Mouse (Mus musculus) CD4-positive, CD25-positive, alpha-beta regulatory T cell, adult 9 weeks (primary cell): ENCODE results near the gene Zfp738. TPM values are rescaled to one million over a fixed set of nuclear protein-coding genes. Genes with fewer than 3 reads are reported as not detected.

ENCODE experiments used
- polyA plus RNA-seq: library from polyadenylated mRNA; unstranded; fragments of 100-300 nt; shearing (Covaris generic); gene quantifications from one replicate; pipeline ENCODE4 v1.2.1, GENCODE M21; 2017

Gene Zfp738
- polyA plus RNA-seq: 25.0 TPM

GRCm38 (mm10) chr13:67686971-67687370, at the start of gene Zfp738:
Gene Zfp738 (minus strand): TSS chr13:67687071.

GRCm38 (mm10) chr13:67728641-67729318, 41.9 kb upstream of the Zfp738 start, which contains the start of gene Zfp65:
Gene Zfp65 (minus strand): TSS chr13:67729173.

GRCm38 (mm10) chr13:67637294-67638007, 49.4 kb downstream of the Zfp738 start, which contains the start of the genes Gm49345 and Zfp729a:
Gene Gm49345 (minus strand): TSS chr13:67637769.
Gene Zfp729a (minus strand): TSS chr13:67637791.

GRCm38 (mm10) chr13:67609066-67609876, 77.6 kb downstream of the Zfp738 start, which contains the start of gene Zfp729b:
Gene Zfp729b (minus strand): TSS chr13:67609707.

Other genes starting within 250 kb of the Zfp738 start
- gene Zfp874a, start 235.4 kb downstream of the Zfp738 start, polyA plus RNA-seq: 20.4 TPM
- 13.3 TPM for gene Zfp874b, start 202.8 kb downstream of the Zfp738 start, polyA plus RNA-seq
- gene Zfp58, start 186.5 kb downstream of the Zfp738 start, polyA plus RNA-seq: 19.6 TPM
- 1.5 TPM for gene Gm26965, start 160.9 kb downstream of the Zfp738 start, polyA plus RNA-seq
- 58.4 TPM for gene Zfp87, start 160.9 kb downstream of the Zfp738 start, polyA plus RNA-seq
- 22.5 TPM for gene Zfp748, start 133.2 kb downstream of the Zfp738 start, polyA plus RNA-seq
- 8.2 TPM for gene Zfp729b, start 77.4 kb downstream of the Zfp738 start, polyA plus RNA-seq
- gene Gm49345, start 49.3 kb downstream of the Zfp738 start, polyA plus RNA-seq: 5.4 TPM
- gene Zfp729a, start 49.3 kb downstream of the Zfp738 start, polyA plus RNA-seq: 8.1 TPM
- 12.0 TPM for gene Zfp65, start 42.1 kb upstream of the Zfp738 start, polyA plus RNA-seq
- gene Zfp85, start 68.2 kb upstream of the Zfp738 start, polyA plus RNA-seq: 10.1 TPM
- gene Zfp493, start 92.6 kb upstream of the Zfp738 start, polyA plus RNA-seq: 2.1 TPM
- gene Zfp273, start 126.7 kb upstream of the Zfp738 start, polyA plus RNA-seq: 7.4 TPM
- 0.76 TPM for gene Gm10037, start 144.0 kb upstream of the Zfp738 start, polyA plus RNA-seq
- 0.55 TPM for gene BC048507, start 176.3 kb upstream of the Zfp738 start, polyA plus RNA-seq